Mouse (Mus musculus): ENCODE data around the gene Helb. TPM values are rescaled to one million over a fixed set of nuclear protein-coding genes. Genes with fewer than 3 reads are reported as not detected.

The Helb gene
- polyA plus RNA-seq (2015; fragmentation: Nextera tagmentation; extraction: Ambion mirVana) = 1.5 and 1.9 TPM in 2 replicates

DNA sequence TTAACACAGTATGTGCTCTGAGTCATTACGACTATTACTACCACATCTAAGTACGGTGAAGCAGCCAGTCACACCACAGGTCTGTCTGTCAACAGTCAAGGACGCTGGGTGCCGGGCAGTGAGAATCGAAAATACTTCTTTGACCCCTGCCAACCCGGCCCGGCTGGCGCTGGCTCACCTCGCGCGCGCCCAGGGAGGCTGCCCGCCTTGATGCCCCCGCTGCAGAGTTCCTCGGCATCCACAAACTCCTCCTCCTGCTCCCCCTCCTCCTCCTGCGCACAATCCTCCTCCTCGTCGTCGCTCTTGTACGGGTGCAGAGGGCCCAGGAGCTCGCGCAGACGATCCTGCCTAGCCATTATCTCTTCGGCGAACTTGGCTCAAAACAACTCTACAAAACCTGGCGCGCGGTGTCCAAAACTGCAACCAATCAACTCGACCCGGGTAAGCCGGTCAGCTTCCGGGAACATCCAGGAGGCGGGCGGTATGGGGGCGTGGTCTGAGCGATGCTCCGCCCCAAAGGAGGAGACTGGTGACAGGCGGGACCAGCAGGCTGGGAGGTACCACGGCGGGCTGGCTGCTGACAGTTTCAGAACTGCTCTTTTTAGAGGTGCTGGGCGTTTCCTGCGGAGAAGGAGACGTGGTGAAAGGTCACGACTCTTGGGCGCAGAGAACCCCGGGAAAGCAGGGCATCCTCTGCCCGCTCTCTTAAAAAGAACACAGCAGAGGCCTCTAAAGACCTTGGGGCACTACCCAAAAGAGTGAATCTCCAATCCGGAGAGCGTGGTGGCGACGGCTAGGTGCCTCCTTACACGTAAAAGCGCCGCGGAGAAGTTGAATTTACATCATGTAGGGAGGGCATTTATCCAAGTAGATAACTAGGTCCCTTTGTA, at the start of gene Helb:
TSS of gene Helb (minus strand) at position 481 of the 890 bp plus-strand sequence.
- H3K4me1 ChIP-seq (ENCODE audit: control insufficient read depth, insufficient read depth, low read length) = peaks cover 5% of the 10 kb centered on the region
- H3K27ac ChIP-seq (ENCODE audit: low read length) = no peak within 1 kb of the TSS
- WGBS = under 1% methylated on average over 55 of the region's 55 CpGs
- no peaks in the 10 kb centered on the region for H3K27me3 ChIP-seq (ENCODE audit: control insufficient read depth, insufficient read depth, low read depth, low read length)
- H3K4me3 ChIP-seq (ENCODE audit: low read depth, low read length) = peak within 1 kb of the TSS; percentile 53
- peak within 1 kb of the TSS; percentile 84 for H3K4me2 ChIP-seq (ENCODE audit: low read length)
- H3K9ac ChIP-seq (ENCODE audit: low read depth, low read length) = peak within 1 kb of the TSS; percentile 56
- peak; percentile 98 for ATAC-seq
- H3K9me3 ChIP-seq (replicated peaks; ENCODE audit: control insufficient read depth, low read length, poor library complexity, severe bottlenecking) = no peaks in the 10 kb centered on the region
- no peaks in the 10 kb centered on the region for H3K36me3 ChIP-seq (ENCODE audit: control insufficient read depth, insufficient read depth, low read length)

DNA sequence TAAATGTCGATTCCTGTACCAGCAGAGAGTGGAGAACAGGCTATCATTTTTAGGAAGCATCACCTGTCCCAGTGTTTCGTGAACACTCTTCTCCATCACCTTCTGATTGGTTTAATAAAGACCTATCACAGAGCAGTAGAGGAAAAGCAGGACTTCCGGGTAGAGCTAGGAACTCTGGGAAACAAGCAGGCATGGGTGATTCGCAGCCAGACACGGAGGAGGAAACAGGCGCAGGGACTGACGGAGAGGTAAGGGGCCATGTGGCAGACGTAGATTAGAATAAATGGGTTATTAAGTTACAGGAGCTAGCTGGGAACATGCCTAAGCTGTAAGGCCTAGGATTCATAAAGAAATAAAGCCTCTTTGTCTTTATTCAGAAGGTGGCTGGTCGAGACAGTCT, 47.7 kb upstream of the Helb start:
- Histone ChIP-seq H3K4me2 (ENCODE audit: low read length) (no peak overlapping the region), H3K4me3 (ENCODE audit: low read depth, low read length) (no peak overlapping the region), H3K27ac (ENCODE audit: low read length) (no peak overlapping the region), H3K9me3 (replicated peaks; ENCODE audit: control insufficient read depth, low read length, poor library complexity, severe bottlenecking) (no peaks in the 10 kb centered on the region), H3K27me3 (ENCODE audit: control insufficient read depth, insufficient read depth, low read depth, low read length) (no peaks in the 10 kb centered on the region), H3K4me1 (ENCODE audit: control insufficient read depth, insufficient read depth, low read length) (no peaks in the 10 kb centered on the region), H3K9ac (ENCODE audit: low read depth, low read length) (no peak overlapping the region), H3K36me3 (ENCODE audit: control insufficient read depth, insufficient read depth, low read length) (no peaks in the 10 kb centered on the region)
- ATAC-seq = no peak
- 91% methylated on average over 9 of the region's 9 CpGs for WGBS

DNA sequence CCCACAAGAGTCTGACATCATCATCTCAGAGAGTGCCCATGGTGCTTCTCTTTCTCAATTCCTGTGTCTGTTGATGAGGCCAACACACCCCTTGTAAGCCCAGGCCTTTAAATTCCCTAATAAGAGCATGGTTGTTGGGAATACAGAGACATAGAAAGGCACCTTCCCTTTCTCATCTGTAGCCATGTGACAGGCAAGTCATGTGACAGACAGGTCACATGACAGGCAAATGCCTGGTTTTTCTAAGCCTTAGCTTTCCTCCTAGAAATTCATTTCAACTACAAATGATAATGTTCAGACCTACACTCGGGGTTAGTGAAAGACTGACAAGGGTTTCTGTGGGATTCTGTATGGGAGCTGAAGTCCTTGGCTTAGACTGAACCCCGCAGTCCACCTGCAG, 41.1 kb upstream of the Helb start:
- Histone ChIP-seq H3K4me3 (ENCODE audit: low read depth, low read length) (no peak overlapping the region), H3K9ac (ENCODE audit: low read depth, low read length) (no peak overlapping the region), H3K9me3 (replicated peaks; ENCODE audit: control insufficient read depth, low read length, poor library complexity, severe bottlenecking) (no peaks in the 10 kb centered on the region), H3K27ac (ENCODE audit: low read length) (no peak overlapping the region), H3K27me3 (ENCODE audit: control insufficient read depth, insufficient read depth, low read depth, low read length) (no peaks in the 10 kb centered on the region), H3K4me2 (ENCODE audit: low read length) (no peak overlapping the region), H3K36me3 (ENCODE audit: control insufficient read depth, insufficient read depth, low read length) (no peaks in the 10 kb centered on the region), H3K4me1 (ENCODE audit: control insufficient read depth, insufficient read depth, low read length) (no peaks in the 10 kb centered on the region)
- 88% methylated on average over 2 of the region's 2 CpGs for WGBS
- ATAC-seq = no peak

DNA sequence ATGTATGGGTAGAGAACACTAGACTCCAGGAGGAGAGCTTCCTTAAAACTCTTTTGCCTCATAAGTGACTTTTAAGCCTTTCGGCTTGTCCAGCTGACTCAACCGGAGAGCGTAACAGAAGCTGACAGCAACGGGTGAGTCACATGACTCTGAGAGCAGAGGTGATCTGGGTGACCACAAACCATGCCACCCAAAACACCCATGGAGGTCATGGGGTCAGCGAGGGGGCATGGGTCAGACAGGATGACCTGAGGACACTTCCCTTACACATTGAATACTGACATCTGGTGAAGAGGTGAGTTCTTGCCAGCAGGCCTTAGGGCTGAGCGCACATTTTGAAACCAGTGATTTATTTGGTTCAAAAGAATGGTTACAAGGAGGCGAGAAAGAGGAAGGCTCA, 38.9 kb upstream of the Helb start:
- Histone ChIP-seq H3K27me3 (ENCODE audit: control insufficient read depth, insufficient read depth, low read depth, low read length) (no peaks in the 10 kb centered on the region), H3K4me3 (ENCODE audit: low read depth, low read length) (no peak overlapping the region), H3K9ac (ENCODE audit: low read depth, low read length) (no peak overlapping the region), H3K27ac (ENCODE audit: low read length) (no peak overlapping the region), H3K4me1 (ENCODE audit: control insufficient read depth, insufficient read depth, low read length) (no peaks in the 10 kb centered on the region), H3K36me3 (ENCODE audit: control insufficient read depth, insufficient read depth, low read length) (no peaks in the 10 kb centered on the region), H3K4me2 (ENCODE audit: low read length) (no peak overlapping the region), H3K9me3 (replicated peaks; ENCODE audit: control insufficient read depth, low read length, poor library complexity, severe bottlenecking) (no peaks in the 10 kb centered on the region)
- 96% methylated on average over 7 of the region's 7 CpGs for WGBS
- no peak for ATAC-seq

DNA sequence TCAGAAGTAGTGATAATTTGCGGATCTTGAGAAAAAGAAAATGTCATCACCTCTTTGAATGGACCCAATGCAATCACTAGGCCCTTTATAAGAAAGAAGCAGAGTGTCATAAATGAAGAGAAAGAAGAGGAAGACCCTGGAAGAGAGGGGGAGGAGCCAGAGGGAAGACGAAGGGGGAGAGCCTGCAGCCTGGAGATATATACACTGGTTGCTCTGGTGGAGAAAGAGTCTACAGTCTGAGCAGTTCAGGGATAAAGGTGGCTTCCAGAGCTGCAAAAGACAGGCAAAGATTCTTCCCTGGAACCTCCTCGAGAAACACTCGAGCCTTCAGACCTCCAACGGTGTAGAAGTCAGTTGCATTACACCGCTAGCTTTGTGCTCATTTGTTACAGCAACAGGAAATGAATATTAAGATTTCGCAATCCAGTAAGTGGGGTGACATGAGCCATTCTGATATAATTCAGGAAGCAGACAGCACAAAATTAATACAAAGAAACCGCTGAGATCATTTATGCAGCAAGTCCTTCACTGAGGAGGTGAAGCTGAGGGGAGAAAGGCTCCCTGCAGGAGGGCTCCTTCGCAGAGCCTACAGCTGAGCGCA, 28.2 kb upstream of the Helb start:
- Histone ChIP-seq H3K4me1 (ENCODE audit: control insufficient read depth, insufficient read depth, low read length) (no peaks in the 10 kb centered on the region), H3K27me3 (ENCODE audit: control insufficient read depth, insufficient read depth, low read depth, low read length) (no peaks in the 10 kb centered on the region)
- no peak for ATAC-seq

DNA sequence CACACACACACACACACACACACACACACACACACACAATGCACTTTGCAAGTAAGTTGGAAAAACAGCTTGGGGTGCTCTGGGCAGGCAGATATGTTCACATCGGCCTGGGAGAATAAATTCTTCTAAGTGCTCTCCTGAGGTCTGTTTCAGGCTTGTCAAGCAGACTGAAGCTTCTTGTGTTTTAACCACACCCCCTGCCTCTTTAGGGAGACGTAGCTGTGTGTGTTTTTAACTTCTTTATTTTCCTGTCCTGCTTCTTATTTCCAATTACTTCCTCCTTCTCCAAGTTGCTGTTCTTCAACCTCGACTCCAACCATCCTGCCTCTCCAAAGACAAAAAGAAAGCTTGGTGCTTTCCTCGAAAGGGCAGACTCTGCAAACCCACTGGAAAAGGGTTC, 27.4 kb upstream of the Helb start:
- no peak overlapping the region for H3K27ac ChIP-seq (ENCODE audit: low read length)
- 74% methylated on average over 4 of the region's 4 CpGs for WGBS
- no peaks in the 10 kb centered on the region for H3K9me3 ChIP-seq (replicated peaks; ENCODE audit: control insufficient read depth, low read length, poor library complexity, severe bottlenecking)
- H3K36me3 ChIP-seq (ENCODE audit: control insufficient read depth, insufficient read depth, low read length) = no peaks in the 10 kb centered on the region
- H3K4me3 ChIP-seq (ENCODE audit: low read depth, low read length) = no peak overlapping the region
- H3K27me3 ChIP-seq (ENCODE audit: control insufficient read depth, insufficient read depth, low read depth, low read length) = no peaks in the 10 kb centered on the region
- H3K9ac ChIP-seq (ENCODE audit: low read depth, low read length) = no peak overlapping the region
- no peaks in the 10 kb centered on the region for H3K4me1 ChIP-seq (ENCODE audit: control insufficient read depth, insufficient read depth, low read length)
- ATAC-seq = no peak
- no peak overlapping the region for H3K4me2 ChIP-seq (ENCODE audit: low read length)

More for the DNA sequence above, 28.2 kb upstream of the Helb start:
- Histone ChIP-seq H3K4me3 (ENCODE audit: low read depth, low read length) (no peak overlapping the region), H3K9me3 (replicated peaks; ENCODE audit: control insufficient read depth, low read length, poor library complexity, severe bottlenecking) (no peaks in the 10 kb centered on the region), H3K4me2 (ENCODE audit: low read length) (no peak overlapping the region), H3K9ac (ENCODE audit: low read depth, low read length) (no peak overlapping the region), H3K27ac (ENCODE audit: low read length) (no peak overlapping the region), H3K36me3 (ENCODE audit: control insufficient read depth, insufficient read depth, low read length) (no peaks in the 10 kb centered on the region)
- 68% methylated on average over 10 of the region's 10 CpGs for WGBS

DNA sequence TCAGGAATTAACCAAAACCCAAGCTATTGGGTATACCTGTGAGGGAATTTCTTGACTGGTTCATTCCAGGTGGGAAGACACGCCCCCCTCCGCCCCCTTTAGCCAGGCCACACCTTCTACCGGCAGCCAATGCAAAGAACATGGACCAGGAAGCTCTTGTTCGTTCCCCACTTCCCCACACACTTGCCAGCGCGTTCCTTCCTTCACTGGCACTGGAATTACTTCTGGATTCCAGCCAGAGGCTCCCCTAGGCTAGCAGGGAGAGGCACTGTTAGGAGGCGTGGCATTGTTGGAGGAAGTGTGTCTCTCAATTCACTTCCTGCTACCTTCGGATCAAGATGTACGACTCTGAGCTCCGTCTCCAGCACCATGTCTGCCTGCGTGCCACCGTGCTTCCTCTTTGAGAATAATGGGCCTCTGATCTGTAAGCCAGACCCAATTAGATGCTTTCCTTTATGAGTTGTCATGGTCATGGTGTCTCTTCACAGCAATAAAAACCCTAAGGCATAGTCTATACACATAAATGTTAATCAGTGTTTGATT, 23.3 kb upstream of the Helb start:
- Histone ChIP-seq H3K4me2 (ENCODE audit: low read length) (no peak overlapping the region), H3K27ac (ENCODE audit: low read length) (no peak overlapping the region), H3K4me1 (ENCODE audit: control insufficient read depth, insufficient read depth, low read length) (no peaks in the 10 kb centered on the region), H3K27me3 (ENCODE audit: control insufficient read depth, insufficient read depth, low read depth, low read length) (no peaks in the 10 kb centered on the region), H3K4me3 (ENCODE audit: low read depth, low read length) (no peak overlapping the region), H3K9ac (ENCODE audit: low read depth, low read length) (no peak overlapping the region), H3K9me3 (replicated peaks; ENCODE audit: control insufficient read depth, low read length, poor library complexity, severe bottlenecking) (no peaks in the 10 kb centered on the region), H3K36me3 (ENCODE audit: control insufficient read depth, insufficient read depth, low read length) (no peaks in the 10 kb centered on the region)
- 89% methylated on average over 12 of the region's 12 CpGs for WGBS
- ATAC-seq = no peak

DNA sequence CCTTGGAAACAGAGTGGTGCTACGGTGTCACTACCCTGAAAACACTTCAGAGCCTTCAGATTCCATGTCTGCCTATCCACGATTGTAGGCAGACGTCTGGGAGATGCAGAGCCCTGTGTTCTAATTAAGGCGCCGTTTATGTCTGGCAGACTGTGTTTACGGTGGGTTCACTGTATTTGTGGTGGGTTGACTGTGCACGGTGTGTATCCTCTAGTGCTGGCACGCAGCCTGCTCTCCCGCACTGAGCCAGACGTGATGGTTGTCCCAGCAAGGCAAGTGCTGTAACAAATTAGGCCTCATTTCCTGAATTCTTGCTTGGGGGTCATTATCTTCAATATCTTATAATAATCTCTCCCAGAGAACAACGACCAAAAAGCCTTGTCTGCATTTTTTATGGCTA, 20.9 kb upstream of the Helb start:
- H3K36me3 ChIP-seq (ENCODE audit: control insufficient read depth, insufficient read depth, low read length) = no peaks in the 10 kb centered on the region
- WGBS = 70% methylated on average over 11 of the region's 11 CpGs
- no peak overlapping the region for H3K27ac ChIP-seq (ENCODE audit: low read length)
- ATAC-seq = no peak
- no peak overlapping the region for H3K9ac ChIP-seq (ENCODE audit: low read depth, low read length)
- H3K4me1 ChIP-seq (ENCODE audit: control insufficient read depth, insufficient read depth, low read length) = no peaks in the 10 kb centered on the region; the same call in 1 of the 2 replicates
- H3K4me3 ChIP-seq (ENCODE audit: low read depth, low read length) = no peak overlapping the region
- H3K27me3 ChIP-seq (ENCODE audit: control insufficient read depth, insufficient read depth, low read depth, low read length) = no peaks in the 10 kb centered on the region
- no peaks in the 10 kb centered on the region for H3K9me3 ChIP-seq (replicated peaks; ENCODE audit: control insufficient read depth, low read length, poor library complexity, severe bottlenecking)
- H3K4me2 ChIP-seq (ENCODE audit: low read length) = no peak overlapping the region

DNA sequence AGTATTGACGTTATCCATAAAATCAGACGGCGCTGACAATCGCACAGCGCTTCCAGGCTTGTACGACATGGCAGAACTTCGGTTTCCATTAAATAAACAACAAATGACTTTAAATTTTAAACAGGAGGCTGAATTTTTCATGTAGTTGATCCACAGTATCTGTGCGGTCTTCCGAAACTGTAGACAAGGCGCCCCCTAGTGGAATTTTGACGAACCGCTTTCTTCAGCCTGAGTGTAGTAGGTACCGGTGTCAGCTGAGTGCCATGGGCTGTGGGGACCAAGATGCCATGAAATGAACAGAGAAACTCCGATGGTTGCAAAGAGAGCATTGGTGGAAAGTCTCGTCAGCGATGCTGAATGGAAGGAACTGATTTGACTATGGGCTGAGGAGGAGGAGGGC, 17.8 kb upstream of the Helb start:
- H3K36me3 ChIP-seq (ENCODE audit: control insufficient read depth, insufficient read depth, low read length) = no peaks in the 10 kb centered on the region
- 63% methylated on average over 16 of the region's 16 CpGs for WGBS
- H3K27ac ChIP-seq (ENCODE audit: low read length) = no peak overlapping the region
- no peaks in the 10 kb centered on the region for H3K9me3 ChIP-seq (replicated peaks; ENCODE audit: control insufficient read depth, low read length, poor library complexity, severe bottlenecking)
- H3K4me2 ChIP-seq (ENCODE audit: low read length) = no peak overlapping the region
- no peak overlapping the region for H3K4me3 ChIP-seq (ENCODE audit: low read depth, low read length)
- no peaks in the 10 kb centered on the region; the same call in 1 of the 2 replicates for H3K4me1 ChIP-seq (ENCODE audit: control insufficient read depth, insufficient read depth, low read length)
- no peaks in the 10 kb centered on the region for H3K27me3 ChIP-seq (ENCODE audit: control insufficient read depth, insufficient read depth, low read depth, low read length)
- 0 out of 2 replicates have a peak, but pooled peaks have one; percentile 28 for ATAC-seq
- no peak overlapping the region for H3K9ac ChIP-seq (ENCODE audit: low read depth, low read length)

Data from midbrain, embryonic 16.5 days (tissue).